In genomic region chr5:121068821-121069220, GRCm38 (mm10) we compare ENCODE assay signal across 9 mouse cellular contexts. TPM values are rescaled to one million over a fixed set of nuclear protein-coding genes. Genes with fewer than 3 reads are reported as not detected.
DNase-seq lines count a peak whose midpoint lies in the region; ATAC-seq lines count a peak whose summit lies in the region.
"Had no signal": no experiment of that assay in that cellular context is flagged by ENCODE, and none has a peak within 500 bp of the region (broad histone marks: within the 10 kb centered on the region; RNA-seq: fewer than 3 reads in every experiment).

No protein-coding gene starts in this region.

- H3K4me3 ChIP-seq in forebrain, embryonic 16.5 days (replicated peaks; ENCODE audit: low read length): no peak overlapping the region
- H3K4me3 ChIP-seq: limb, embryonic 13.5 days had no signal

- WGBS in forebrain, embryonic 16.5 days: 4% methylated on average over 11 of the region's 11 CpGs

- peak; percentile 9 for DNase-seq in CD4-positive, CD25-positive, alpha-beta regulatory T cell, adult 2 months (ENCODE audit: low read depth, low spot score)
- peak; percentile 2 for DNase-seq in ovary, postnatal 10 days (ENCODE audit: low spot score)
- no peak for DNase-seq in ovary, adult 18-20 months (ENCODE audit: low spot score)
- peak; percentile 43 for DNase-seq in neural tube, embryonic 10.5 days (ENCODE audit: extremely low spot score, low spot score)
- DNase-seq in right cerebral cortex, postnatal 10 days (ENCODE audit: low spot score in 2 of 2): no peak
- DNase-seq in Muller cell, postnatal 12 days (ENCODE audit: inconsistent ontology term): no peak

- no peak overlapping the region for H3K4me2 ChIP-seq in forebrain, embryonic 16.5 days (ENCODE audit: low read length)
- H3K4me2 ChIP-seq: limb, embryonic 13.5 days had no signal

- ATAC-seq in CD4-positive, CD25-positive, alpha-beta regulatory T cell, adult 4 months: no peak
- ATAC-seq in forebrain, embryonic 16.5 days: peak; percentile 47

- no peaks in the 10 kb centered on the region for H3K27me3 ChIP-seq in forebrain, embryonic 16.5 days (replicated peaks; ENCODE audit: control insufficient read depth, insufficient read depth, low read length)
- H3K27me3 ChIP-seq: limb, embryonic 13.5 days had no signal

- H3K4me1 ChIP-seq in forebrain, embryonic 16.5 days (replicated peaks; ENCODE audit: control insufficient read depth, insufficient read depth, low read length): peaks cover 10% of the 10 kb centered on the region; the same call in 1 of the 2 replicates
- H3K4me1 ChIP-seq: limb, embryonic 13.5 days had no signal

- H3K9me3 ChIP-seq in forebrain, embryonic 16.5 days (ENCODE audit: control insufficient read depth, low read length): no peaks in the 10 kb centered on the region
- H3K9me3 ChIP-seq: limb, embryonic 13.5 days had no signal

- H3K27ac ChIP-seq in forebrain, embryonic 16.5 days (ENCODE audit: low read length): peak overlapping the region; percentile 10; the same call in 1 of the 2 replicates
- H3K27ac ChIP-seq: limb, embryonic 13.5 days had no signal

- H3K9ac ChIP-seq in forebrain, embryonic 16.5 days (replicated peaks; ENCODE audit: low read depth, low read length): no peak overlapping the region
- H3K9ac ChIP-seq: limb, embryonic 13.5 days had no signal

- H3K36me3 ChIP-seq in forebrain, embryonic 16.5 days (ENCODE audit: control insufficient read depth, insufficient read depth): no peaks in the 10 kb centered on the region
- H3K36me3 ChIP-seq: limb, embryonic 13.5 days had no signal

RNA-seq across cellular contexts. Expression of gene Rph3a, which starts 58.9 kb away (rescaled TPM):
- polyA plus RNA-seq in CD4-positive, CD25-positive, alpha-beta regulatory T cell, adult 4 months (2017; shearing (Covaris generic)): not detected
- polyA plus RNA-seq in forebrain, embryonic 16.5 days (2015; fragmentation: Nextera tagmentation; extraction: Ambion mirVana): 22.5 and 26.9 TPM in 2 replicates

Comparison
In these comparisons a context has a peak if more than half of its experiments do, and no peak if none do; other contexts are left out.
1. DNase-seq: peak in CD4-positive, CD25-positive, alpha-beta regulatory T cell, adult 2 months (single experiment), ovary, postnatal 10 days (single experiment) and neural tube, embryonic 10.5 days (single experiment); none in ovary, adult 18-20 months (single experiment), right cerebral cortex, postnatal 10 days (0 of 2) and Muller cell, postnatal 12 days (single experiment).
2. RNA of gene Rph3a, which starts 58.9 kb away (polyA plus RNA-seq): 22.5 to 26.9 TPM in forebrain, embryonic 16.5 days; not detected in CD4-positive, CD25-positive, alpha-beta regulatory T cell, adult 4 months; every median in the first group is over 10 times any median in the second.